Mouse (Mus musculus) bone marrow macrophage, adult 2 months (primary cell): ENCODE measurements around the gene Bptf.

ENCODE experiments used
- CTCF ChIP-seq: IDR thresholded peaks from 2 replicates; pipeline ENCODE4 v1.5.1; 2012; ENCODE audit warnings: low read depth, mild to moderate bottlenecking, low read length, moderate library complexity
- POLR2A ChIP-seq: IDR thresholded peaks from 2 replicates; pipeline ENCODE4 v1.6.1; 2012; ENCODE audit warnings: mild to moderate bottlenecking, low read depth, low read length, borderline replicate concordance

GRCm38 (mm10) chr11:107161215-107161614, 29.3 kb upstream of the Bptf start:
- TF ChIP-seq POLR2A (no peak), CTCF (no peak)
